Mouse (Mus musculus) heart, embryonic 16.5 days (tissue): Measurements from ENCODE around the gene AI182371. TPM values are rescaled to one million over a fixed set of nuclear protein-coding genes. Genes with fewer than 3 reads are reported as not detected.

Source experiments
- ATAC-seq: fragments of 200-750 bp; cut with Nextera tagmentation; replicated peaks from 2 replicates; pipeline ENCODE4 v1.8.0; 2017; ENCODE audit warnings: moderate number of reproducible peaks; ENCODE audit not compliant: insufficient read depth, low FRiP score; ENCODE audit errors: extremely low read depth
- H3K27ac ChIP-seq: fragments of 300-500 bp; sonication (generic); 2 replicates; pipeline ENCODE4 v1.5.1; 2014; ENCODE audit warnings: mild to moderate bottlenecking, low read length, control low read depth, moderate library complexity
- H3K27me3 ChIP-seq: fragments of 300-500 bp; sonication (generic); 2 replicates; pipeline ENCODE4 v1.6.1; 2014; ENCODE audit warnings: low read length, mixed read lengths; ENCODE audit not compliant: control insufficient read depth, insufficient read depth
- H3K36me3 ChIP-seq: fragments of 300-500 bp; sonication (generic); 2 replicates; pipeline ENCODE4 v1.6.1; 2014; ENCODE audit not compliant: control insufficient read depth, insufficient read depth
- H3K4me1 ChIP-seq: fragments of 300-500 bp; sonication (generic); 2 replicates; pipeline ENCODE4 v1.6.1; 2014; ENCODE audit warnings: low read length, mixed read lengths; ENCODE audit not compliant: control insufficient read depth, insufficient read depth
- H3K4me2 ChIP-seq: fragments of 300-500 bp; sonication (generic); 2 replicates; pipeline ENCODE4 v1.6.1; 2014; ENCODE audit warnings: low read depth, mild to moderate bottlenecking, control low read depth, low read length
- H3K4me3 ChIP-seq: fragments of 300-500 bp; sonication (generic); 2 replicates; pipeline ENCODE4 v1.5.1; 2014; ENCODE audit warnings: mild to moderate bottlenecking, control low read depth, low read length
- H3K9ac ChIP-seq: fragments of 300-500 bp; sonication (generic); 2 replicates; pipeline ENCODE4 v1.6.1; 2014; ENCODE audit warnings: low read length, control low read depth
- H3K9me3 ChIP-seq: fragments of 300-500 bp; sonication (generic); replicated peaks from 2 replicates; pipeline ENCODE4 v1.6.1; 2016; ENCODE audit warnings: low read length; ENCODE audit not compliant: control insufficient read depth
- WGBS: fragments of 180-500 bp; shearing (Covaris S2); extraction: QIAGEN DNeasy Blood & Tissue Kit; methylation state at CpG from one replicate; pipeline ENCODE4 v1.1.7; 2014; 5-methylcytosine and 5-hydroxymethylcytosine counted together
- polyA plus RNA-seq: library from polyadenylated mRNA; unstranded; fragments of >200 nt; fragmentation: Nextera tagmentation; extraction: Ambion mirVana; gene quantifications from 2 replicates; pipeline ENCODE4 v1.2.1, GENCODE M21; 2015

The AI182371 gene
- polyA plus RNA-seq, 1 experiment from 2014 or later = 0.42 TPM

DNA sequence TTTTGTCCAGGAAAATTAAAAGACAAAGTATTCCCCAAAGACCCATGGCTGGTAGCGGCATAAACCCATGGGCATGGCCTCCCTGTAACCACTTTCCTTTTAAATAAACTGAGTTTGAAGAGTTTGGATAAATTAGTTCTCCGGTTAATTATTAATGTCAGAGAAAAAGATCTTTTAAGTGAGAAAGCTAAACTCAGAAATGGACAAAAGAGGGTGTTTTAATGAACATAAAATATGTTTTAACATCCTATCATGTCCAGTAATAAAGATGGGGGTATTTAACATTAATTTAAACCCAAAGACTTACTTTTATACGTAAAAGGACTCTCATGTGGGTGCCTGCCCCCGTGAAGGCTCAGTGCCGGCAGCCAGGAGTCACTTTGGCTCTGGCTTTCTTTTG, 40.0 kb downstream of the AI182371 start, which contains the start of gene Hc:
Gene Hc (minus strand): TSS at position 101 of the 400 bp plus-strand sequence.
- no peaks in the 10 kb centered on the region for H3K9me3 ChIP-seq
- no peak for ATAC-seq
- H3K9ac ChIP-seq = no peak within 1 kb of the TSS
- no peaks in the 10 kb centered on the region for H3K36me3 ChIP-seq
- WGBS = 78% methylated on average over 5 of the region's 5 CpGs
- H3K4me1 ChIP-seq = no peaks in the 10 kb centered on the region
- no peaks in the 10 kb centered on the region for H3K27me3 ChIP-seq
- H3K4me2 ChIP-seq = no peak within 1 kb of the TSS
- H3K27ac ChIP-seq = no peak within 1 kb of the TSS
- H3K4me3 ChIP-seq = no peak within 1 kb of the TSS

DNA sequence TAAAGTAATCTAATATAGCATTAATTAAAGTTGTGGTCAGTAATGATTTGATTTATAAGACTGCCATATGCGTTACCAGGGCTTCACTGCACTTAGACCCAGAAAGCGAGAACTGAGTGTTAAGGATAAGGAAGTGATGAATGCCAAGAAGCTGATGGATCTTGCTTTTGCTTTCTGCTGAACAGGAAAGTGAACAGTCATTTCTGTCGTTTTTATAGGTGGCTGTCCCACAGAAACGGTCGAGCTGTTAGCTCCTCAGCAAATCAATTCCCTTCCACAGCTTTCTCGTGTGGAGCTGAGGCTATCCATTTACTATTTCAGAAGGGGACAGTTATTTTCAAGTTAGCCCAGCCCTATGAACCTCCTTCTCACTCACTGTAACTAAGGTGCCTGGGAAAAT, 40.4 kb downstream of the AI182371 start:
- Histone ChIP-seq H3K9ac (no peak overlapping the region), H3K4me2 (no peak overlapping the region), H3K9me3 (no peaks in the 10 kb centered on the region), H3K27me3 (no peaks in the 10 kb centered on the region), H3K36me3 (no peaks in the 10 kb centered on the region), H3K4me3 (no peak overlapping the region), H3K4me1 (no peaks in the 10 kb centered on the region), H3K27ac (no peak overlapping the region)
- no peak for ATAC-seq
- 53% methylated on average over 6 of the region's 6 CpGs for WGBS

DNA sequence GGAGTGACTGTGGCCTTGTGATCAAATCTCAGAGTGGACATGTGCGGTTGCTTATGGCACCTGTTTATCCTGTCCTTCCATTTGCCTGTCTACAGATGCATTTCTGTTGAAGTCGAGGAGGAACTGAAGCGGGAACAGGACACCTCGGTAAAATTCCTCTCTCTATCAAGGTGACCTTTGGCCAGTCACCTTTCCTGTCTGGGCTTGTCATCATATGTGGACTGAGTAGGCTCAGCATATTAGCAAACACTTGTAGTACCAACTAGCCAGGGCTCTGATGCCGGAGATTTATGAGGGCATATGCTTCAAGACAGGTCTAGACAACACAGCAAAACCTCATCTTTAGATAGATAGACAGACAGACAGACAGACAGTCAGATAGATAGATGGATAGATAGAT, 41.1 kb downstream of the AI182371 start:
- Histone ChIP-seq H3K4me3 (no peak overlapping the region), H3K9me3 (no peaks in the 10 kb centered on the region), H3K9ac (no peak overlapping the region), H3K27ac (no peak overlapping the region), H3K27me3 (no peaks in the 10 kb centered on the region), H3K36me3 (no peaks in the 10 kb centered on the region), H3K4me2 (no peak overlapping the region), H3K4me1 (no peaks in the 10 kb centered on the region)
- no peak for ATAC-seq
- WGBS = 78% methylated on average over 5 of the region's 5 CpGs

DNA sequence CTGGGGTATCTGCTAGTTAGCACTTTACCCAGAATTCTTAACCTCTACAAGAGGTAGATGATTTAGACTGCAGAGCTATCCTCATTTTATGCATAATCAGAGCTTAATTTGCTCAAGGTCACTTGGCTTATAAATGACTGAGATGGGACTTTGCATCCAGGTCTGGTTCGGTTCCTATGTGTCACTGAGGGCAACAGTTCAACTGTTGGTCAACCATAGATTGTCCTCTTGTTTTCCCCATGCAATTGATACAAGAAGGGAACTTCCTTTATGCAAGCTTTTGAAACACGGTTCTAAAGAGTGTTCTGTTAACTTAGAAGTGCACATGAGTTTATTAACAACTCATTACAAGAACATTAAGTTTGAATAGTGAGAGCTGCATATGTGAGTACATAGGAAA, 43.0 kb downstream of the AI182371 start:
- Histone ChIP-seq H3K4me1 (no peaks in the 10 kb centered on the region), H3K4me2 (no peak overlapping the region), H3K36me3 (no peaks in the 10 kb centered on the region), H3K9ac (no peak overlapping the region), H3K27ac (no peak overlapping the region), H3K9me3 (no peaks in the 10 kb centered on the region), H3K4me3 (no peak overlapping the region), H3K27me3 (no peaks in the 10 kb centered on the region; the same call in 1 of the 2 replicates)
- no peak for ATAC-seq
- 61% methylated on average over 2 of the region's 2 CpGs for WGBS

DNA sequence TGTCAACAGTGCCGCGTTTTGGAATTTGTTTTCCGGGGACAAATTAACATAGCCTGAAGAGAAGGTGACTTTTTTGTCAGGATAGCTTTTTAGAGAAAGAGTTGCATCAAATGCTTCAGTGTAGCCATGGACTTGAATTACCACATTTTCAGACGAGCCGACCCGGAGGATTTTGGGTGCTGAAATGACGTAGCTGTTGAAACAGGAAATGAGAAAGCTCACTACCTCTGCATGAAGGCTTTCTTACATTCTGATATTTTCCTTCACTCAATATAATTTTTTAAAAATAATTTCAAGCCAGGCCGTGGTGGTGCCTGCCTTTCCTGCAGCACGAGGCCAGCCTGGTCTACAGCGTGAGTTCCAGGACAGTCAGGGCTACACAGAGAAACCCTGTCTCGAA, 44.1 kb downstream of the AI182371 start:
- no peak overlapping the region for H3K4me3 ChIP-seq
- no peaks in the 10 kb centered on the region for H3K4me1 ChIP-seq
- no peaks in the 10 kb centered on the region for H3K36me3 ChIP-seq
- H3K4me2 ChIP-seq = no peak overlapping the region
- no peak overlapping the region for H3K27ac ChIP-seq
- H3K27me3 ChIP-seq = no peaks in the 10 kb centered on the region; the same call in 1 of the 2 replicates
- WGBS = 81% methylated on average over 11 of the region's 11 CpGs
- ATAC-seq = no peak
- H3K9ac ChIP-seq = no peak overlapping the region
- no peaks in the 10 kb centered on the region for H3K9me3 ChIP-seq

DNA sequence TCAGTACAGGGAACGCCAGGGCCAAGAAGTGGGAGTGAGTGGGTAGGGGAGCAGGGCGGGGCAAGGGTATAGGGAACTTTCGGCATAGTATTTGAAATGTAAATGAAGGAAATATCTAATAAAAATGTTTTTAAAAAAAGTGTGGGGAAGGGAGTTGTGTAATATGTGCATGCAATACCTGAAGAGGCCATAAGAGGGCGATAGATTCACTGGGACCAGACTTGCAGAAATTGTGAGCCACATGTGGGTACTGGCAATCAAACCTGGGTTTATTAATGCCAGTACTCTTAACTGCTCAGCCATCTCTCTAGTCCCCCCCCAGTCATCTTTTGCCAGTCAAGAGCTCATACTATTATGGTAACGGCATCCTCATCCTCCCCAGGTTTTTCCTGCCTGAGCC, 52.5 kb downstream of the AI182371 start:
- WGBS = 39% methylated on average over 5 of the region's 5 CpGs
- H3K4me1 ChIP-seq = no peaks in the 10 kb centered on the region
- no peak overlapping the region for H3K27ac ChIP-seq

DNA sequence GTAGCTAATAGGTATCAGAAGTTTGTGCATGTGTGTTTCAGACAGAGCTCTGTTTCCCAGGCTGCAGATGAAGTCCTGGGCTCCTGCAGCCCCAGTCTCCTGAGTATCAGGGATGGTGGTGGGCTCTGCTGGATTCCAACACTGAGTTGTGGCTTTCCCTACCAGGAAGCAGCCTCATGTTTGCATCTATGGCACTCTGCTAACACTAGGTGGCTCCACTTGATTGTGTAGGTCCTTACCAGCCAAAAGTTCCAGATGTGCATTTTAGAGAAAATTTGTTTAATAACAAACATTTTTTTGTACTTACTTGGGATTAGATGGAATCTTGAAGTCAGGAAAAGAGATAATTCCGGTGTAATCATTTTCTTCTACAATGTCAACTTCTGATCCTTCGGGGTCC, 56.4 kb downstream of the AI182371 start:
- Histone ChIP-seq H3K36me3 (no peaks in the 10 kb centered on the region), H3K27me3 (no peaks in the 10 kb centered on the region), H3K4me2 (no peak overlapping the region), H3K4me3 (no peak overlapping the region), H3K4me1 (no peaks in the 10 kb centered on the region), H3K9me3 (peaks cover 8% of the 10 kb centered on the region), H3K9ac (no peak overlapping the region), H3K27ac (no peak overlapping the region)
- WGBS = 64% methylated on average over 2 of the region's 2 CpGs
- no peak for ATAC-seq

More for the DNA sequence above, 52.5 kb downstream of the AI182371 start:
- ATAC-seq = no peak
- Histone ChIP-seq H3K4me2 (no peak overlapping the region), H3K27me3 (no peaks in the 10 kb centered on the region; the same call in 1 of the 2 replicates), H3K36me3 (no peaks in the 10 kb centered on the region), H3K9me3 (no peaks in the 10 kb centered on the region), H3K9ac (no peak overlapping the region), H3K4me3 (no peak overlapping the region)

DNA sequence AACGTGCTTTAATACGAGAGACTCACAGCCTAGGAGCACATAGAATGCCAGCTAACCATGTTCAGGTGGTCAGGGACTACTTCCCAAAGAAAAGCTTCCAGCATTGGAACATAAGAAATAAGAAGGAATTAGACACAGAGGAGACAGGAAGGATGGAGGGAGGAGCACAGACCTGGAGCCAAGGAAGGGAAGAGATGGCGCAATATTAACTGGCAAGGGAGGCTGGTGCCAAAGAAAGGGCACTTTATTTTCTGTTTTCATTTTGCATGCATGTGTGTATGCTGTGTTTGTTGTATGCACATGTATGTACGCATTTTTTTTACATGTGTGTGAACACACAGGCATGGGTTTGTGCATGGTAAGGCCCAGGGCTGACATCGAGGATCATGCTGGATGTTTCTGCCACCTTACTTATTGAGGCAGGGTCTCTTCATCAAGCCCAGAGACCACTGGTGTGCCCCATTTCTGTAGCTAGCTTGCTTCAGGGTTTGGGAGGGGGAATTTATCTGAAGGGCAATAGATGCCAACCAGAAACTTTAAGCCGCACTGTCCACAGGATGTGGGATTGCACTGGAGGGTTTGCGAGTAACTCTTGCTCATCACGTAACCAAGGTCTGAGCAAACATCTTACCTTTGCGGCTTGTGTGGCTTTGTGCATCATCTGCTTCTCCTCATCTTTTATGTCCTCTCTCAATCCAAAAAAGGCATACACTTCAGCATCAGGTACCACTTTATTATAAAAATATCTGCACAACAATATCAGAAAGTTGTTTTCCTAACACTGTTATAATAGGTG, 62.6 kb downstream of the AI182371 start:
- H3K27me3 ChIP-seq = no peaks in the 10 kb centered on the region
- H3K36me3 ChIP-seq = no peaks in the 10 kb centered on the region
- 88% methylated on average over 9 of the region's 9 CpGs for WGBS
- H3K27ac ChIP-seq = no peak overlapping the region
- no peak overlapping the region for H3K9ac ChIP-seq
- H3K4me1 ChIP-seq = no peaks in the 10 kb centered on the region
- H3K9me3 ChIP-seq = peaks cover 8% of the 10 kb centered on the region
- no peak overlapping the region for H3K4me2 ChIP-seq
- ATAC-seq = no peak
- no peak overlapping the region for H3K4me3 ChIP-seq
